Mouse (Mus musculus) cerebellum, postnatal 25 days (tissue): ENCODE results near the gene Iqcj.

ENCODE experiments used
- DNase-seq, 2 experiments: peaks; one replicate each; pipeline ENCODE4 v3.0.0; 2021; ENCODE audit warnings: mixed read lengths in 2 of 2

The Iqcj gene

GRCm38 (mm10) chr3:67959672-67960071 is 67.7 kb downstream of the Iqcj start:
- DNase-seq = no peak

GRCm38 (mm10) chr3:67960133-67960532 is 68.1 kb downstream of the Iqcj start:
- no peak for DNase-seq

- peak in 1 of 2 experiments; percentile 10 for DNase-seq
These were observed 68.7 kb downstream of the Iqcj start for GRCm38 (mm10) chr3:67960727-67961126.

- no peak for DNase-seq
These were observed 70.1 kb downstream of the Iqcj start for GRCm38 (mm10) chr3:67961934-67962639.

- DNase-seq = no peak
These were observed 82.4 kb downstream of the Iqcj start for GRCm38 (mm10) chr3:67974340-67974998.

- no peak for DNase-seq
These were observed 88.0 kb downstream of the Iqcj start for GRCm38 (mm10) chr3:67980006-67980405.

- no peak for DNase-seq
These were observed 91.3 kb downstream of the Iqcj start for GRCm38 (mm10) chr3:67983329-67983728.

GRCm38 (mm10) chr3:68002415-68002814 is 110.4 kb downstream of the Iqcj start:
- no peak for DNase-seq

GRCm38 (mm10) chr3:68012342-68012741 is 120.3 kb downstream of the Iqcj start:
- no peak for DNase-seq

- DNase-seq = no peak
These were observed 123.8 kb downstream of the Iqcj start for GRCm38 (mm10) chr3:68015786-68016185.

- DNase-seq = no peak
These were observed 127.4 kb downstream of the Iqcj start for GRCm38 (mm10) chr3:68019401-68019800.

GRCm38 (mm10) chr3:68036097-68036496 is 144.1 kb downstream of the Iqcj start:
- DNase-seq = no peak

- DNase-seq = no peak
These were observed 150.9 kb downstream of the Iqcj start for GRCm38 (mm10) chr3:68042951-68043350.

GRCm38 (mm10) chr3:68045475-68046416 is 153.7 kb downstream of the Iqcj start:
- DNase-seq = peak in 1 of 2 experiments; percentile 56

- DNase-seq = peak in 1 of 2 experiments; percentile 29
These were observed 161.5 kb downstream of the Iqcj start for GRCm38 (mm10) chr3:68053538-68053937.

GRCm38 (mm10) chr3:68055071-68055470 is 163.1 kb downstream of the Iqcj start:
- DNase-seq = peak in 1 of 2 experiments; percentile 12

GRCm38 (mm10) chr3:68056373-68057275 is 164.6 kb downstream of the Iqcj start:
- peak; percentile 75 to 86 for DNase-seq

- peak; percentile 21 to 44 for DNase-seq
These were observed 167.3 kb downstream of the Iqcj start for GRCm38 (mm10) chr3:68059162-68059800.

- no peak for DNase-seq
These were observed 172.7 kb downstream of the Iqcj start, which contains the start of gene Schip1 for GRCm38 (mm10) chr3:68064731-68065130. Gene Schip1, plus strand, starts transcription at chr3:68064802.

- DNase-seq = peak; percentile 11 to 36
These were observed 179.7 kb downstream of the Iqcj start for GRCm38 (mm10) chr3:68071395-68072386.
